Mouse (Mus musculus) liver, adult (tissue): Measurements from ENCODE around the gene Maneal.

Source experiments
- GATA4 ChIP-seq: IDR thresholded peaks from 2 replicates; pipeline ENCODE4 v1.6.1; 2014; ENCODE audit warnings: mild to moderate bottlenecking, low read length; ENCODE audit not compliant: insufficient replicate concordance

Gene Maneal

GRCm38 (mm10) chr4:124817803-124818202 lies 44.2 kb downstream of the Maneal start:
- TF ChIP-seq GATA4 = peak; percentile 24; the same call in 1 of the 2 replicates

DNA sequence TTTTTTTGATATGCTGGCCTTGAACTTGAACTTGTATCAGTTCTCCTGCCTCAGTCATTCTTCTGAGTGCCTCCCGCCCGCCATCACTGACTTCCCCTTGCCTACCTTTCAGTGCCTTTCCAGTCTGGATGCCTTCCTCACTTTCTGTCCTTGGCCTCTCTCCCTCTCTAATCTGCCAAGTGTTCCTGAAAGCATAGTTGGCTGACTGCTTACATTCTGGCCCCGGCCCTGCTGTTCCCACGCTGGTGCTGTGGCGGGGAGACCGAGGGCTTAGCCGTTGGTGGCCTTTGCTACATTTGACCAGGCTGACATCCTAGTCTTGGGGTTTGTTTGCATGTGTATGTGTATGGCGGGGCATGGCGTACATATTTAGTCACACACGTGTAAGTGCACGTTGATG lies 46.1 kb downstream of the Maneal start:
- TF ChIP-seq GATA4 = no peak

DNA sequence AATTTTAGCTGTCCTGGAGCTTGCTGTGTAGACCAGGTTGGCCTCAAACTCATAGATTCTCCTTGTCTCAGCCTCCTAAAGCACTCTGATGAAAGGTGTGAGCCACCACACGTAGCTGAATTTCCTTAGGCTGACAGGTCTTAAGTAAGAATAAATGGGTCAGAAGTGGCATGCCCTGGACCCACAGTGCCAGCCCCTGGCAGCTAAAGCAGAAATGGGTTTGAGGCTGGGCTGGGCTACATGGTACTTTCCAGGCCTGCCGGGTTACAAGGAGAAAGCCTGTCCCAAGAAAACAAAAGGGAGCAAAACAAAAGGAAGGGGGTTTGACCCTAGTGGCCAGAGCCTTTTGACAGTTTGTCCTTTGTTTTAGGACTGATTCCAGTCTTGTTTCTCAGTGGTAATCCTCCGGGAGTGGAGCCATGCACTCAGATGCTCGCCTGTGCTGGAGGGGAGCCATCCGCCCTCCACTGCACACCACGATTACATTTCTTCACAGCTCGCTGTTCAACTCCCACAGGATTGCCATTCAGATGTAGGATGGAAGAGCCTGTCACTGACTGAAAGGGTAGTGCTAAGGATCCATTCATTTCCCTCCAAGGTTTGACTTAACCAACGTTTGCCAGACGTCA lies 50.5 kb downstream of the Maneal start:
- TF ChIP-seq GATA4 = no peak

GRCm38 (mm10) chr4:124810056-124810455 lies 51.9 kb downstream of the Maneal start:
- no peak for TF ChIP-seq GATA4

GRCm38 (mm10) chr4:124809136-124809883 lies 52.7 kb downstream of the Maneal start:
- no peak for TF ChIP-seq GATA4

GRCm38 (mm10) chr4:124808511-124808910 lies 53.5 kb downstream of the Maneal start:
- TF ChIP-seq GATA4 = peak; percentile 94
